Mouse (Mus musculus) brain, embryonic 14.5 days (tissue): Measurements from ENCODE around the gene Rasgrp3. TPM values are rescaled to one million over a fixed set of nuclear protein-coding genes. Genes with fewer than 3 reads are reported as not detected.

Source experiments
- DNase-seq: peaks from one replicate; pipeline ENCODE4 v3.0.0-alpha.2; 2011; ENCODE audit warnings: low read depth
- CTCF ChIP-seq: fragments of 200-500 bp; IDR thresholded peaks from 2 replicates; pipeline ENCODE4 v1.5.1; 2012; ENCODE audit warnings: inconsistent platforms, mild to moderate bottlenecking, moderate library complexity, borderline replicate concordance; ENCODE audit not compliant: insufficient read depth, insufficient read length; ENCODE audit errors: extremely low read depth
- POLR2A ChIP-seq: fragments of 200-500 bp; IDR thresholded peaks from 2 replicates; pipeline ENCODE4 v1.6.1; 2012; ENCODE audit warnings: mild to moderate bottlenecking, inconsistent platforms, borderline replicate concordance; ENCODE audit not compliant: poor library complexity, insufficient read depth, insufficient read length, severe bottlenecking; ENCODE audit errors: extremely low read depth
- polyA plus RNA-seq: library from polyadenylated mRNA; depleted of rRNA; stranded (reverse); fragments of >200 nt; gene quantifications from 2 replicates; pipeline ENCODE4 v1.2.3, GENCODE M21; 2012

The Rasgrp3 gene
- polyA plus RNA-seq, 1 experiment = 6.6 TPM

- TF ChIP-seq CTCF (no peak), POLR2A (no peak)
- DNase-seq = no peak
These were observed 27.9 kb downstream of the Rasgrp3 start for GRCm38 (mm10) chr17:75463645-75464044.

GRCm38 (mm10) chr17:75464331-75464982 lies 28.8 kb downstream of the Rasgrp3 start:
- DNase-seq = no peak
- TF ChIP-seq POLR2A = no peak

- TF ChIP-seq CTCF (no peak), POLR2A (no peak)
- DNase-seq = peak; percentile 84
These were observed 29.4 kb downstream of the Rasgrp3 start for GRCm38 (mm10) chr17:75464983-75465634.

GRCm38 (mm10) chr17:75465635-75465997 lies 29.9 kb downstream of the Rasgrp3 start:
- DNase-seq = no peak
- TF ChIP-seq POLR2A (no peak), CTCF (no peak)

GRCm38 (mm10) chr17:75466948-75467347 lies 31.3 kb downstream of the Rasgrp3 start:
- no peak for DNase-seq
- TF ChIP-seq POLR2A (no peak), CTCF (no peak)

GRCm38 (mm10) chr17:75467526-75467925 lies 31.8 kb downstream of the Rasgrp3 start:
- no peak for TF ChIP-seq CTCF
- no peak for TF ChIP-seq POLR2A
- no peak for DNase-seq

- TF ChIP-seq POLR2A (no peak), CTCF (no peak)
- no peak for DNase-seq
These were observed 32.9 kb downstream of the Rasgrp3 start for GRCm38 (mm10) chr17:75468479-75469114.

GRCm38 (mm10) chr17:75470325-75470724 lies 34.6 kb downstream of the Rasgrp3 start:
- no peak for DNase-seq
- TF ChIP-seq POLR2A (no peak), CTCF (no peak)

- no peak for TF ChIP-seq CTCF
- TF ChIP-seq POLR2A = no peak
These were observed 35.4 kb downstream of the Rasgrp3 start for GRCm38 (mm10) chr17:75470885-75471610.

GRCm38 (mm10) chr17:75471644-75472253 lies 36.1 kb downstream of the Rasgrp3 start:
- no peak for TF ChIP-seq POLR2A
- TF ChIP-seq CTCF = no peak
- peak; percentile 21 for DNase-seq

More at GRCm38 (mm10) chr17:75470885-75471610, 35.4 kb downstream of the Rasgrp3 start:
- DNase-seq = no peak

- peak; percentile 44 for DNase-seq
- no peak for TF ChIP-seq CTCF
- no peak for TF ChIP-seq POLR2A
These were observed 36.7 kb downstream of the Rasgrp3 start for GRCm38 (mm10) chr17:75472379-75472778.

GRCm38 (mm10) chr17:75475985-75476384 lies 40.3 kb downstream of the Rasgrp3 start:
- no peak for DNase-seq
- TF ChIP-seq POLR2A = no peak
- TF ChIP-seq CTCF = no peak
